Mouse (Mus musculus): Measurements from ENCODE around the gene Rhobtb1.

Gene Rhobtb1

GRCm38 (mm10) chr10:69165125-69165524, 13.9 kb downstream of the Rhobtb1 start:
- DNase-seq (ENCODE audit: low spot score): peak; percentile 23

- DNase-seq (ENCODE audit: low spot score): no peak
Observed at GRCm38 (mm10) chr10:69165847-69166246, 14.6 kb downstream of the Rhobtb1 start.

GRCm38 (mm10) chr10:69166514-69166913, 15.3 kb downstream of the Rhobtb1 start:
- no peak for DNase-seq (ENCODE audit: low spot score)

GRCm38 (mm10) chr10:69172412-69172811, 21.2 kb downstream of the Rhobtb1 start:
- no peak for DNase-seq (ENCODE audit: low spot score)

- DNase-seq (ENCODE audit: low spot score): no peak
Observed at GRCm38 (mm10) chr10:69176116-69176515, 24.9 kb downstream of the Rhobtb1 start.

GRCm38 (mm10) chr10:69179341-69179740, 28.1 kb downstream of the Rhobtb1 start:
- no peak for DNase-seq (ENCODE audit: low spot score)

GRCm38 (mm10) chr10:69180997-69181396, 29.8 kb downstream of the Rhobtb1 start:
- DNase-seq (ENCODE audit: low spot score): no peak

- no peak for DNase-seq (ENCODE audit: low spot score)
Observed at GRCm38 (mm10) chr10:69184903-69185302, 33.7 kb downstream of the Rhobtb1 start.

GRCm38 (mm10) chr10:69185431-69185830, 34.2 kb downstream of the Rhobtb1 start:
- no peak for DNase-seq (ENCODE audit: low spot score)

GRCm38 (mm10) chr10:69185894-69186893, 35.0 kb downstream of the Rhobtb1 start:
- peak; percentile 65 for DNase-seq (ENCODE audit: low spot score)

- no peak for DNase-seq (ENCODE audit: low spot score)
Observed at GRCm38 (mm10) chr10:69187773-69188443, 36.7 kb downstream of the Rhobtb1 start.

- no peak for DNase-seq (ENCODE audit: low spot score)
Observed at GRCm38 (mm10) chr10:69190434-69191160, 39.4 kb downstream of the Rhobtb1 start.

GRCm38 (mm10) chr10:69192266-69192665, 41.0 kb downstream of the Rhobtb1 start:
- DNase-seq (ENCODE audit: low spot score): no peak

GRCm38 (mm10) chr10:69193721-69194120, 42.5 kb downstream of the Rhobtb1 start:
- DNase-seq (ENCODE audit: low spot score): no peak

GRCm38 (mm10) chr10:69204677-69205400, 53.6 kb downstream of the Rhobtb1 start:
- DNase-seq (ENCODE audit: low spot score): peak; percentile 30

GRCm38 (mm10) chr10:69206081-69206480, 54.8 kb downstream of the Rhobtb1 start:
- DNase-seq (ENCODE audit: low spot score): no peak

GRCm38 (mm10) chr10:69207481-69207880, 56.2 kb downstream of the Rhobtb1 start:
- DNase-seq (ENCODE audit: low spot score): no peak

- no peak for DNase-seq (ENCODE audit: low spot score)
Observed at GRCm38 (mm10) chr10:69207981-69208630, 56.9 kb downstream of the Rhobtb1 start.

- DNase-seq (ENCODE audit: low spot score): no peak
Observed at GRCm38 (mm10) chr10:69208705-69209104, 57.5 kb downstream of the Rhobtb1 start.

- no peak for DNase-seq (ENCODE audit: low spot score)
Observed at GRCm38 (mm10) chr10:69210006-69210405, 58.8 kb downstream of the Rhobtb1 start.

GRCm38 (mm10) chr10:69210659-69211058, 59.4 kb downstream of the Rhobtb1 start:
- DNase-seq (ENCODE audit: low spot score): no peak

All from yolk sac, embryonic 10.5 days (tissue).